Mouse (Mus musculus) liver (tissue): Measurements from ENCODE around the gene Vmn1r82.

Source experiments
- DNase-seq: peaks from one replicate; pipeline ENCODE4 v3.0.0-alpha.2; 2020; ENCODE audit warnings: mixed read lengths

The Vmn1r82 gene

DNA sequence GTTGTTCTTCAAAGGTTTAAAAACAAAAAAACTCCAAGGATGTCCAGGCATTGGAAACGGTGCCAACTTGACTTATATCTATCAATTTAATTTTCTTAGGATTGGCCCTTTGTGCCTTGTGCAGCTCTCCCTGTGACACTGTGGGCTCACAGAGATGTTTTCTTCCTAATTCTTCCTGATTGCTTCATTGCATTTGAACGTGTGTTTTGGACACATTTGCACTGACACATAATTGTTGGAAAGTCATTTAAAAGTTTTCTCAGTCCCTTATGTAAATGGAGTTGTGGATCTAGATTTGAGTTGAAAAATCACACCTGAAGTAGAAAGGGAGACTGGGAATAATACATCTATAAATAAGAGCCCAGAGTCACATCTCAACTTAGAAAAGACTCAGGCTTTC lies at the start of gene Vmn1r82:
Gene Vmn1r82, plus strand, starts transcription at position 301 of the 400 bp plus-strand sequence.
- no peak for DNase-seq

DNA sequence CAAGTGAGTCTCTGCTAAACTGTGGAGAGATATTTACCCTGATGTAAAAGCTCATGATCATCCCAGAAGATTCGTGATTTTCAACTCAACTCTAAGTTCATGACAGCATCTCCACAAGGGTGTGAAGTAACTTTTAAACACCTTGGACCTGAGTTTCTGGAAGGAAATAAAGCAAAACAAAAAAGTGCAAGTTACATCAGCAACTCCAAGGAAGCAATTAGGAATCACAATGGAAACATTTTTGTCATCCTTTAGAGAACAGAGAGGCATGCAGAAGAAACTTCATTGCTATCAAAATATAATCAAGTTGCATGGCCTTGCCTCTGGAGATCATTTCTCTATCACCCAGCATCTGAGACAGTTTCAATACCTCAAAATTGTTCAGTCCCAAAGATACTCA lies 32.1 kb upstream of the Vmn1r82 start, which contains the start of gene Vmn1r81:
Gene Vmn1r81, minus strand, starts transcription at position 101 of the 400 bp plus-strand sequence.
- no peak for DNase-seq

DNA sequence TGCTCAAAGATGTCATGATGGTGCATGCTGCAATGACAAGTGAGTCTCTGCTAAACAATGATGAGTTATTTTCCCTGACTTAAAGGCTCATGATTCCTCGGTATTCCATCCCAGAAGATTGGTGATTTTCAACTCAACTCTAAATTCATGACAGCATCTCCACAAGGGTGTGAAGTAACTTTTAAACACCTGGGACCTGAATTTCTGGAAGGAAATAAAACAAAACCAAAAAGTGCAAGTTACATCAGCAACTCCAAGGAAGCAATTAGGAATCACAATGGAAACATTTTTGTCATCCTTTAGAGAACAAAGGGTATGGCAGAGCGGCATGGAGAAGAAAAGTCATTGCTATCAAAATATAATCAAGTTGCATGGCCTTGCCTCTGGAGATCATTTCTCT lies 29.2 kb downstream of the Vmn1r82 start, which contains the start of gene Vmn1r83:
Gene Vmn1r83, minus strand, starts transcription at position 101 of the 400 bp plus-strand sequence.
- no peak for DNase-seq
